Mouse (Mus musculus) heart, adult 18-20 months (tissue): ENCODE measurements around the gene A430005L14Rik. TPM values are rescaled to one million over a fixed set of nuclear protein-coding genes. Genes with fewer than 3 reads are reported as not detected.

Experiments used
- DNase-seq, 2 experiments: peaks; one replicate each; pipeline ENCODE4 v3.0.0; 2021 to 2022; ENCODE audit warnings: mixed read lengths in 1 of 2
- total RNA-seq, 2 experiments: library from RNA; stranded (reverse); gene quantifications; 2 replicates each; pipeline ENCODE4 v1.2.3; 2021

A430005L14Rik gene
- total RNA-seq, 2 experiments from 2014 or later: 15.5 to 15.8 TPM

GRCm38 (mm10) chr4:153974431-153975291 is 17.6 kb downstream of the A430005L14Rik start, which contains the start of the genes Dffb and Cep104:
Gene Dffb (minus strand): TSS chr4:153975126.
Gene Cep104 (plus strand): TSS chr4:153975194.
- DNase-seq: peak; percentile 94 to 97

DNA sequence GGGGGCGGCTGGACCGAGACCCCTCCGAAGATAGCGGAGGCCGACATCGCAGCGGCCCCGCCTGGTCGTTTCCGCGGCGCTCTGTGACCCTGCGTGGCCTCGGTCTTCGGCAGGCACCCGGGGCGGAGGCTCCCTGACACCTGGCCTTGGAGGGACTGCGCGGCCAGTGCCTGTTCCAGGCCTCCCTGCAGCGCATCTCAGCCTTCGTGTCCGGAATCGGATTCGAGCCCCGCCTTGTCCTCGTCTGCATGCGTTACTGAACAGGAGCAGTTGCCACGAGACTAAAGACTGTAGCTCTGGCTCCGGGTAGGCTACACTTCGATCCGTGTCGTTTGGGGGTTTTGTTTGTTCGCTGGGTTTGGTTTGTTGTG is 18.2 kb downstream of the A430005L14Rik start:
- no peak for DNase-seq

DNA sequence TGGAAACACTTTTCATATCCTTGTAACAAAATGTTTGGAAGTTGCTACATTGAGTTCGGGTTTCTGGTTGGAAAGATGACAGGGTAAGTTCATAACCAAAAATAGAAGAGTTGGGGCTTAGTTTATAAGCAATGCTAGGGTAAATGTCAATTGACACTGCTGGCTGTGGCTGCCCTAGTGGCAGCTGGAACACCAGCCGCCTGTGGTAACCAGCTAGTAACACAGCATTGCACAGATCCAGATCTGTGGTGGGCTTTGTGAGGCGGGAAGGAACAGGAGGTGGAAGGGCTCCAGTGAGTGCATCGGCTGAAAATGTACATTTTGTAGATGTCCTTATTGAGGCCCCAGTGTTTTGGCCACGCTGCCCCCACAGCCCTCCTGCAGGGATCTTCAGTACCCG is 18.7 kb downstream of the A430005L14Rik start:
- no peak for DNase-seq

DNA sequence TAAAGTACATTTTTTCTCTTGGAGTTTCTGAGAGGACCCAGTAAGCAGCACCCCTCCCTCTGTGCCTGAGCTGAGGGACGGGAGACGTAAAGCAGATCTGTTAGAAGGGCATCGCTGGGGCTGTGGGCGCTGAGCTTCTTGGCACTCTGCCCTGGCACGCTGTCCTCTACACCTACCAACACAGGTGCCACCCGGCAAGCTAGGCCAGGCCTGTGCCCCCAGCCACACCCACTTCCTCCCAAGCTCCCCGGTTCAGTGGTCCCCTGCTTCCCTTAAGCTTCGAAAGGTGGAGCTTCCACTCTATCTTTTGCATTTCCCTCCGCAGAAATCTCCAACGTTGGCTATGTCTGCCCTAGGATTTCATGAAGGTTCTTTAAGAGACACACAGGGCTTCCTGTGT is 22.2 kb downstream of the A430005L14Rik start:
- no peak for DNase-seq

GRCm38 (mm10) chr4:153980470-153980869 is 23.4 kb downstream of the A430005L14Rik start:
- no peak for DNase-seq

- no peak for DNase-seq
Observed at GRCm38 (mm10) chr4:153992715-153993114, 35.7 kb downstream of the A430005L14Rik start.

DNA sequence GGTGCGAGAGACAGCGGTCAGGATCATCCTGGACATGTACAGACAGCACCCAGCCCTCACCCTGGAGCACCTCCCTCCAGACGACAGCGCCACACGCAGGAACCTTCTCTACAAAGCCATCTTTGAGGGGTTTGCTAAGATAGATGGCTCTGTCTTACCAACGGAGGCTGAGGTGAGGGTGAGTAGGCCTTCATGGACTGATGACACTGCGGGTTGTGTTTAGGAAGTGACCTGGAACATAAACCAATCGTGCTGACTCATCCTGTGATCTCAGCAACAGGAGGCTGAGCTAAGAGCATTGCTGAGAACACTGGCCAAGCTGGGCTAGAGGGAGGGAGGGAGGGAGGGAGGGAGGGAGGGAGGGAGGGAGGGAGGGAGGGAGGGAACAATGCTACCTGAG is 36.5 kb downstream of the A430005L14Rik start:
- DNase-seq: no peak

- no peak for DNase-seq
Observed at GRCm38 (mm10) chr4:154005488-154005887, 48.5 kb downstream of the A430005L14Rik start.

GRCm38 (mm10) chr4:154006264-154006663 is 49.2 kb downstream of the A430005L14Rik start:
- no peak for DNase-seq

DNA sequence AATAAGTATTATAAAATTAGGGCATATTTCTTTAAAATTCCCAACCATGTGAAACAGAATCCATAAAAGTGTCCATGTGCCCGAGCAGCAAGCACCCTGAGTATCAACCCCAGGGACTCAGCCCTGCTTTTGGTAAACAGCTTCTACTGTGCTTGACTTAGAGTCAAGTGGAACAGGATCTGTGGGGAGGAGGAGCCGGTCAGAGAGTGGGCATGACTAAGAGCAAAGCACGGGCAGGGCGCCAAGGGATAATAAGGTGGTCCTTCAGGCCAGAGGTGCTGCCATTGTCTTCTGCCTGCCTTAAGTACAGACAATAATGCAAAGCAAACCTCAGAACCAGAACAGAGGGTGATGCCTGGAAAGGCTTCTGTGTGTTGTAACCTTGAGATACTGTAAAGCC is 50.7 kb downstream of the A430005L14Rik start:
- no peak for DNase-seq

GRCm38 (mm10) chr4:154010907-154011645 is 54.0 kb downstream of the A430005L14Rik start:
- no peak for DNase-seq

Other genes starting within 250 kb of the A430005L14Rik start
- 1 to 10 TPM; 1.3 to 2.2 TPM for gene Dffb, start 17.9 kb downstream of the A430005L14Rik start, total RNA-seq
- gene Cep104, start 18.0 kb downstream of the A430005L14Rik start, total RNA-seq: 10 to 100 TPM; 28.8 to 29.5 TPM
- gene Lrrc47, start 54.5 kb downstream of the A430005L14Rik start, total RNA-seq: 10 to 100 TPM; 38.4 to 41.6 TPM
- 1 to 10 TPM; 5.4 to 5.6 TPM for gene Smim1, start 69.0 kb downstream of the A430005L14Rik start, total RNA-seq
- gene Ccdc27, start 85.4 kb downstream of the A430005L14Rik start, total RNA-seq: not detected
- gene Trp73, start 183.0 kb downstream of the A430005L14Rik start, total RNA-seq: under 1 TPM in 1 of 2 experiments, not detected in 1; 0.15 TPM
- 10 to 100 TPM; 12.3 to 12.8 TPM for gene Wrap73, start 185.1 kb downstream of the A430005L14Rik start, total RNA-seq
- 100 to 1,000 TPM; 120 to 127 TPM for gene Tprgl, start 203.4 kb downstream of the A430005L14Rik start, total RNA-seq
- gene Megf6, start 213.5 kb downstream of the A430005L14Rik start, total RNA-seq: 1 to 10 TPM; 3.7 to 4.6 TPM